Mouse (Mus musculus): Measurements from ENCODE around the gene Rcan1.
"Not testable (repeated sequence)": the region's sequence is repeated elsewhere in the genome, so short reads cannot be mapped to it uniquely, and the experiment has no call there.

Rcan1 gene

DNA sequence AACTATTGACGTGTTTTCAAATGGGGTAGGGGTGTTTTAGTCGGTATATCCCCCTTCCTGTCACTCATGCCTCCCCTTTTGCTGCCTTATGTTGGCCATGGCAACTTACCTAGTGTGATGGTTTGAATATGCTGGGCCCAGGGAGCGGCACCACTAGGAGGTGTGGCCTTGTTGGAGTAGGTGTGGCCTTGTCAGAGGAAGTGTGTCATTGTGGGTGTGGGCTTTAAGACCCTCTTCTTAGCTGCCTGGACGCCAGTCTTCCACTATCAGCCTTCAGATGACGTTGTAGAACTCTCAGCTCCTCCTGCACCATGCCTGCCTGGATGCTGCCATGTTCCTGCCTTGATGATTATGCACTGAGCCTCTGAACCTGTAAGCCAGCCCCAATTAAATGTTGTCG, at the start of gene Rcan1:
Gene Rcan1 (minus strand): TSS at position 162 of the 400 bp plus-strand sequence.
- no peak for DNase-seq (ENCODE audit: low spot score)

DNA sequence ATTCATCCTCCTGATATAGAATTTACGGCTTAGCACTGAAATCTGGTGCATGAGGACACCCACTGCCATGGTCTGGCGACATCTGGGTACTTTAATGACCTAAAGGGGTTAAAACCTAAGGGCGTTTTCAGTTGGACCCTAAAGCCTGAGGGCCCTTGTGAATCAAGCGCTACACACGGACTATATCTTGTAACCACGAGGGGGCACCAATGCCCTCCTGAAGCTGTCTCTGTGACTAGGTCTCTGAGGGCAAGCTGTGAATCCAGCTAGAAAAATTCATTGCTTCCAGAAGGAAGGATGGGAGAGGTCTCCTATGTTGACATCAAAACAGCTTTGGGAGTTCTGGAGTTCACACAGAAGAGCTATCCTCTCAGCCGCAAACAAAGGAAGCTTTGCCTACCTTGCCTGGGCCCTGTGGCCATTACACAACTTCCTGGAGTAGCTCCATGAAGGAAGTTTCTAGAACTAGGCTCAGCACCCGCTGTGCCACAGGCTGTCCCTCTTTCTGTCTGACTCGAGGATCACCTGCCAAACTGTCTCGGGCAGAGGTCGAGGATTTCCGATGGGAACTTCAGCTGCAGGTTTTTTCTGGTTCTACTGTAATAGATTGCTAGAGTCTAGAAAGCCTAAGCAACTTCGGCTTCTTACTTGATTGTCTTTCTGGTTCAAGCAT, 49.3 kb upstream of the Rcan1 start:
- DNase-seq (ENCODE audit: low spot score) = no peak

DNA sequence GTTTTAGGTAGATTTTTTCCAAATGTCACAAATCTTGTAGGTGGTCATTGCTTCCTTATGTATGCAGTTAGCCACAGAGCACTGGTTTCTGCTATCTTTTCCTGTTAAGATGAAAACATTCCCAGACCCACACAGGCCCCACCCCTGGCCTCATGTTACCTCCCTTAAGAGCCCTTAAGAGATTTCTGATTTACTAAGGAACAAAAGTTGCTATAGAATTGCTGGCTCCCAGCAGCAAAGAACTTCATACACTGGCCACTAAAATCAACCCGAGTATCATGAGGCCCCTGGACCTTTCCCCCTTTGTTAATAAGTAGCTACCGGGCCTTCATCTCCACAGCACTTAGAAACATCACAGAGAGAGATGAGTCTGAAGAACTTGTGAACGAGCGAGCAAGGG, 48.1 kb upstream of the Rcan1 start:
- DNase-seq (ENCODE audit: low spot score) = no peak

DNA sequence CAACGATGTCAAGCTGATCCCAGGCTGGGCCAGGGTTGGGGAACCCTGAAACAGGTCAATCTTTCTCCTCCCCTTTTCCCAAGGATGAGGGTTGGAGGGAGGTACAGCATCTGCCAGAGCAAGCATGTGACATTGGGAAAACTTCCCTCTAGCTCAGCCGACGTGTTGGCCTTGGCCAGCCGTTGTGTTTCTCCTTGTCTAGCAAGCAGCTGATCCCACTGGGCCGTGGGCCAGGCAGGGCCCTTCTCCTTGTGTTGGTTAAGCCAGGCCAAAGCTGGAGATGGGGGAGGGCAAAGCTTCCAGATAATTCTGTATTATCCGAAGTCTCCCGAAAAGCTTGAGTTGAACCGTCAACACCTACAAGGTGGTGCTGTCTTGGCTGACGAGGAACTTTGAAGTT, 45.5 kb upstream of the Rcan1 start:
- DNase-seq (ENCODE audit: low spot score) = no peak

DNA sequence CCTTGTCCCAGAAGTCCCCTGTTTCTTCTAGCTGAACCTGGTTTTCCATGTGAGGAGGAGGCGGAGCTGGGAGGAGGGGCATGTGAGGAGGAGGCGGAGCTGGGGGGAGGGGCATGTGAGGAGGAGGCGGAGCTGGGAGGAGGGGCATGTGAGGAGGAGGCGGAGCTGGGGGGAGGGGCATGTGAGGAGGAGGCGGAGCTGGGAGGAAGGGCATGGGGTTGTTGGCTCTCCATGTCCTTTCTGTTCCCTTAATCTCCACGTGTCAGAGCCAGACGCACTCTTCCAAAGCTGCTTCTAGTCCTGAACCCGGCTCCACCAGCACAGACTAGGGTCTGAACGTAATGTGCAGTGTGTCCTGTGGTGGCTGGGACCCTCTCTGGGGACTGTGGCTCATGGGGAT, 44.2 kb upstream of the Rcan1 start:
- not testable (repeated sequence) for DNase-seq (ENCODE audit: low spot score)

DNA sequence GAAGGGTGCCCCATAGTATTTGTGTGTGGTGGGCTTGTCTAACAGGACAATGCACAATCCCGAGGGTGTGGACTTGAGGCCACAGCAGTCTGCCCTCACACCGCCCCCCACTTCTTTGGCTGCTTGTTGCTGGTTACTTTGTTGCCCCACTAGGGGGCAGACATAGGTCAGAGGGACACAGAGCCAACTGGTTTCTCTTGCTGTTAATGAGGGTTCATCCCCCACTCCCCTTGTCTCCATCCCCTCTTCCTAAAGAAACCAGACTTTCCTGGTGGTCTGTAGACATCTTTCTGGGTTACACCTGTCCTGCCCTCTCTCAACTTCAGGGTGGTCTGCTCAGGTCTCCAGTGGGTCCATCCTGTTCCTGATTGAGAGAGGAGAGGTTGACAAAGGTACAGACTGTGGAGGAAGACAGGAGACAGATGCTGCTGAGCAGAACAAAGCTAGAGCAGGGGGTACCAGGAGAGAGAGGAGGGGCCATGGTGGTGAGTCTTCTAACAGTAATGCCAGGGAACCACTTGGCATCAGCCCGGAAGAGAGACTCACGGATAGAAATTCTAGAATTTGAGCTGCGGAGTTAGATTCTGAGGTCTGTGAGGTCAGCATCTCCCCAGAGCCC, 41.2 kb upstream of the Rcan1 start:
- DNase-seq (ENCODE audit: low spot score) = no peak

DNA sequence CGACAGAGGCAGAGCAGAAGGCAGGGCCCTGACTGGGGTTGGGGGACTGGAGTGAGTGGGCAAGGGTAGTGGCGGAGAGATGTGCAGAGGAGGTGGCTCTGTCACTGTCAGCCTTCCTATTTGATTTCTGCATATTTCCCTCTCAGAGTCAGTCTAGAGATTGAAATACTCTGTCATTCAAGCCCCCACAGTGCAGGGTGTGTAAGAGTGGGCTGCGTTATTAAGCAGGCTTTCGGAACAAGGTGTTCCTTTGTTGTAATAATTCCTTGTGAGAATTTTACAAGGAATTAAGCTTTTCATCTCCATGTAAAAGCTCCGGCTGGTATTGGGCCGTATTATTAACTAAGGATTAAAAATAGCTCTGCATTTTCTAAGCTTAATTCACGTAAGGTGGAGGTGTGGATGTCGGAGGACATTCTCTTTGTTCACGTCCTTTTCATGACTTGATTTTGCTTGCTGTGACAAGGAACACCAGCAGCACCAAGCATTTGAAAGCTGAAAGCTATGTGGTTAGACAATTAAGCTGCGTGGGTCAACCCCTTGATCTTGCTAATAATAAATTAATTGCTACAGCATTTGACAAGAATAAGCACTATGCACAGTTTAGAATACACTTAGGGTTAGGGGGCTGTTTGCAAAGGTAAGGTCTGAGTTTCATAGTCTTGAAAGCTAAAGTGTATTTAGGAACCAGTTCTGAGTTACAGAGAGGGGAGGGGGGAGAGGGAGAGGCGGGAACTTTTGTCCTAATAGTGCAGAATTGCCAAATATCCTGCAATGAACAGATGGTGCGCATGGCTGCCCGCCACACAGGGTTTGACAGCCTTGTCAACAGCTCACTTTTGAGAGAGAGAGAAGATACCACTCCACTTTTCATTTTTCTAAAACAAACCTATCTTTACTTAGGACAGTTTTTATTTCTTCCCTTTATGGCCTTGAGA, 40.4 kb upstream of the Rcan1 start:
- no peak for DNase-seq (ENCODE audit: low spot score)

DNA sequence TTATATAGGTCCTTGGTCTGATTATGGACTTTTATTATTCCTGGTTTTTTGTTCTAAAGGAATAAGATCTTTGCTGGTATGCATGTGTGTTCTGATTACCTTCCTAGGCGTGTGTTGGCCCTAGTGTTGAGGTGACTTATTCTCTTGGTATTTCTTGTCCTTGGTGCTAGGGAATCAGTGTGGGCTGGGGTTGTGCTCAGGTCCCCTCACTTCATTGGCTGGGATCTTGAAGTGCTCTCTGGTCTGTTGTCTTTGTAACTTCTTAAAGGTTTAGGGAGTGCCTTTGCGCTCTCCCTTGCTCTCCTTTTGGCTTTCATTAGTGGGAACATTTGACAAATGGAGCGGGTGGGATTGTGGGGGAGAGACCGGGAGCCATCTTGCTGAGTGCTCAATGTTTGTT, 36.9 kb upstream of the Rcan1 start:
- DNase-seq (ENCODE audit: low spot score) = no peak

DNA sequence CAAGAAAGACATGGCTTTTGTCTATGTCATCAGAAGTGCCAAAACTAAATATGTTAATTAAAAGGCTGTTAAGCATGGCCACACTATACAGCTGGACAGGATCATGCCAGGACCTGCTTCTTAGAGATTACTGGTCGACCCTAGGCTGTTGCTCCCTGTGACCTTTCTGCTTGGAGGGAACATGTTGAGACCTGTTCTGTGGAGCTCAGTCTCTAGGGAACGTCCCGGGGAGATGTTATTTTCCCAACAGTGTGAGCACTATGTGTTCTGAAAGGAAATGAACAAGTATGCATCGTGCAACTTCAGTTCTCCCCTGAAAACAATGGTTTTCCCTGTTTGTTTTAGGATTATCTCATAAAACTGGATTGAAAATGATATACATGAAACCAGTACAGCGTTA, 32.4 kb upstream of the Rcan1 start:
- DNase-seq (ENCODE audit: low spot score) = no peak

DNA sequence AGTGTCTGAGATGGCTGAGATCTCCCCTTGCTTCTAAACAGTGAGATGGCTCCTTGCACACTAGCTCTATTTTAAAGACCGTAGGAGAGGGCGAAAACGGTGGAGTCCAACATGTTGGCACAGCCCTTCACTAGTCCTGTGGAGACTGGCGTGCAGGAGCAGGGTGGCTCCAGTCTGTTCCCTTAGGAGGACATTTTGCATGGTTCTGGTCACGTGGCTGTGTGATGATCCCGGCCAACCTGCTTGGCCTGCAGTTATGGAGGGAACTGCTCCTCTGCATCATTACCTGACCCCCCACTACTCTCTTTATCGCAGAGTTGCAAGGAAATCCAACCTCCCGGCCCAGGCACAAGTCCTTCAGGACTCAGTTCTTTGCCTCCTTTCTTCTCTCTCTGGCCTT, 29.9 kb upstream of the Rcan1 start:
- no peak for DNase-seq (ENCODE audit: low spot score)

DNA sequence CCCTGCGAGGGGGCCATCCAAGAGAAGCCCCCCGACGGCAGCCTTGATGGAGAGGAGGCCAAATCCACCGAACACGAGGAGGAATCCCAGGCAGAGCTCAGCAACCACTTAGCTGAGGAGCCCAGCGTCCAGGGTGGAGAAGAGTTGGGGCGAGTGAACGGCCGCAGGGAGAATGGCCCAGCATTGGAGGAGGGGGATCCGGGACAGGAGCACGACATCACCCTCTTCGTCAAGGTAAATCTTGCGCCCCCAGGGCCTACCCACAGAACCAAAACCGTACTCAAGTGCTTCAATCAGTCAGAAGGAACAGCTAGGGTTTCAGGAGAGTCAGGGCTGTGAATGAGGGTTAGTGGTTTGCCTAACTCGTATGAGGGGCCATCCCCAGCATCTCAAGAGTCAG, 28.7 kb upstream of the Rcan1 start:
- DNase-seq (ENCODE audit: low spot score) = no peak

DNA sequence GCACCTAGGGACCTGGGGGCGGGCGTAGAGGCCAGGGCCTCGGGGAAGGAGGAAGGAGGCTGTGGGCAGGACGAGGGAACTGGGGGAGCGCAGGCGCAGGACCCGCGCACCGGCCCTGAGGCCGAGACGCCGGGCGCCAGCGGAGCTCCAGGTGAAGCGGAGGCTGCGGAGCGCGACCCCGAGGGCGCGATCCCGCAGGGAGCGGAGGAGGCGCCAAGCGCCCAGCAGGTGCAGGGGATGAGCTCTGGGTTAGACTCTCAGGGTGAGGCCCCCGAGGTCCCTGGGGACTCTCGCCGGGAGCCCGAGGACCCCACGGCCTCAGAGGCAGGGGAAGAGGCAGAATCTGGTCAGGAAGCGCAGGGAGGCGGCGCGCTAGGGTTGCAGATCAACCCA, 27.9 kb upstream of the Rcan1 start:
- no peak for DNase-seq (ENCODE audit: low spot score)

DNA sequence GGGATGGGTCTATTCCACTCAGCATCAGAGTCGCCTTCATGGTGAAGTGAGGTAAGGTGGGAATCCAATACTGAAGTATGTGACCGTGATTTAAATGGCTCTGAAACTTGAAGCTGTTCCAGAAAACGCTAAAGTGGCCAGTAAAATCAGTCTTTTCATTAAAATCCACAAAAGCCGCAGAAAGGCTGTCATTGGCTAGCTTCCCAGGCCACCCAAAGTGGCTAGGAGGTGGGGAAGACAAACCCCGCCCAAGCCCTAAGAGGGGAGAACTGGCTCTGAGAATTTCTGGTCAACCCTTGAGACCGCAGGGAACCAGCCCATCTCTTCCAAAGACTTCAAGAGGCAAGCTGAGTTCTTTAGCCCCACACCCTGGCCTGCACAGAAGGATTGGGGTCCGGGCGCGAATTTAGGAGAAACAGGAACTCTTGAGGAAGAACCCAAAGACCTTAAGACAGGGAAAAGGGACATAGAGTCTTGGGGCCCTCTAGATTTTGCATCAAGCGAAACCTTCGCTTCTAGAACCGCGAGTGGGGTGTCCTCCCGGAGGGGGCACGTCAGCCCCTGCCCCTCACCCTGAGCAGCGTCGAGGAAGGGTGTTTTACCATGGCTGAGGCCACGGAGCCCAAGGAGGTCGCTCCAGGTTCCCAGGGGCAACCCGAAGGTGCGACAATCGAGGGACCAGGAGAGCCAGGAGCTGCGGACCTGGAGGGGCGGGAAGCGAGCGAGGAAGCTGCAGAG, 27.4 kb upstream of the Rcan1 start:
- DNase-seq (ENCODE audit: low spot score) = no peak

DNA sequence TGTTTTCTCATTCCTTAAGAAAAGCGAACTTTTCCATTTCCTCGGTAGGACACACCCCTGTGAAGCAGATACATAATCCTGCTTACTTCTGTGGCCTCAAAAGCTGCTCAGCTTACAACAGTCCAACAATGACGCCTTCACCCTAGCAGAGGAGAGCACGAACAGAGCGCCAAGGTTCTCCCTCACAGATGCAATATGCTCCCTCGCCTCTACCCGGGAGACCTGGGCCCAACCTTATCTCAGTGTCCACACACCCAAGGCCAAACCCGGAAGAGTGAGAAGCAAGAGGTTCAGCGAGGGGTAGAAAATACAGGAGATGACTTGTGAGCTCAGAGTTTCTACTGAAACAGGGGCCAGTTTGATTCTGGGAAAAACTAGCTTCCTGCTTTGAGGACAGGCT, 18.7 kb upstream of the Rcan1 start:
- no peak for DNase-seq (ENCODE audit: low spot score)

DNA sequence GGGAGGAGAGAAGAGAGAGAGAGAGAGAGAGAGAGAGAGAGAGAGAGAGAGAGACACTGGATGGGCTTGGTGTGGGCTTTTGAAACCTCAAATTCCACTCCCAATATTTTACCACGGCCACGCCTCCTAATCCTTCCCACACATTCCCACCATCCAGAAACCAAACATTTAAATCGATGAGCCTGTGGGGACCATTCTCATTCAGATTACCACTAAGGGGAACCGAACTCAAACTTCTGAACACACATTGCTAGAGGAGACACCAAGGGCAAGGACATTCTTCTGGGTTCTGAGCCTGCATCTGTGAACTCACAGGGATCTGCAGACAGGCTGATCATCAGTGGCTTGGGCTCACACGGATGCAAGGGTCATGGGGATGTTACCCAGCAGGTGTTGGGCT, 17.8 kb upstream of the Rcan1 start:
- no peak for DNase-seq (ENCODE audit: low spot score)

DNA sequence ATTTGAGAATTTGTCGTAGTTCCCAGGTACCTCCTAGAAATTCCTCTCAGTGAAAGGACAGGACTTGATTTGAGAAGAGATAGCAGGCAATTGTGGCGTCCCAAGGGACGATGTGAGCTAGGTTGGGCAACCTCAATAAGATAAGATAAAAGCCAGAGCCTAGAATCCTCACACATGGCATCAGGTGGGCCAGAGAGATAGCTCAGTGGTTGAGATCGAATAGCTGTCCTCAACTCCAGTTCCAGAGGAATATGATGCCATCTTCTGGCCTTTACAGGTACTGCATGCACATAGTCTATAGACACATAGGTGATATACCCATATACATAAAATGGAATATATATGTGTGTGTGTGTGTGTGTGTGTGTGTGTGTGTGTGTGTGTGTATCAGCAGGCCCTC, 16.8 kb upstream of the Rcan1 start:
- no peak for DNase-seq (ENCODE audit: low spot score)

DNA sequence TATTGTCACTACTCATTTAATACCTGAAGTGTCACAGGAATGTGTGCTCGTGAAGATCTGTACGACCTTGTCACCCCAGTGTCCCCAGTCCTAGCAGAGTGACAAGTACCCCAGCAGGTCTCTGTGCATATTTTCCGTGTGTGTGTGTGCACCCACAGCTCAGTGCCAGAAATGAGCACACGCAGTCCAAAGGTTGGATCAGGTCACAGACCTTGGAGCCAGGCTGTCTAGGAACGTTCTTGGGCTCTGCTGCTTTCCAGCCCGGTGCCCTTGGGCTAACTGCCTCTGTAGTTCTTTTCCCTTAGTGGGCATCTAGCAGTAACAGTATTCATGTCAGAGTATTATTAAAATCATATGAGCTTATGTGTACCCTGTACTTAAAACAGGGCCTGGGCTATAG, 16.4 kb upstream of the Rcan1 start:
- DNase-seq (ENCODE audit: low spot score) = no peak

DNA sequence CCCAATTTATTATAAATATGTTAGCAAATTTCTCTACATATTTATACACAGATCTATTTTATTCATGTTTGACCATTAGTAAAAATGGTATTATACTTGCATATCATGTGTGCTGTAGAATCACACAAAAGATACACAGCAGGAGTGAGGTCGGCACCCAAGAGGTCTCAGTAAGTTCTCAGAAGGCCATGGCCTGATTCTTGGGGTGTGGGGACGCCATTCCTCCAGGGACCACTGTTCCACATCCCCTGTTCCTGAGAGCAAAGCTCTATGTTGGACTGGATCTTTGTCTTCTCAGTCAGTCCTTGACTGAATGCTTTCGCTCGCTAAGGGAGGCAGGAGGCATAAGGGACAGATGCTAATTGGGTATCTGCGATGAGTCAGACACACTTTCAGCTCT, 14.8 kb upstream of the Rcan1 start, which contains the start of gene Clic6:
Gene Clic6 (plus strand): TSS at position 301 of the 400 bp plus-strand sequence.
- no peak for DNase-seq (ENCODE audit: low spot score)

DNA sequence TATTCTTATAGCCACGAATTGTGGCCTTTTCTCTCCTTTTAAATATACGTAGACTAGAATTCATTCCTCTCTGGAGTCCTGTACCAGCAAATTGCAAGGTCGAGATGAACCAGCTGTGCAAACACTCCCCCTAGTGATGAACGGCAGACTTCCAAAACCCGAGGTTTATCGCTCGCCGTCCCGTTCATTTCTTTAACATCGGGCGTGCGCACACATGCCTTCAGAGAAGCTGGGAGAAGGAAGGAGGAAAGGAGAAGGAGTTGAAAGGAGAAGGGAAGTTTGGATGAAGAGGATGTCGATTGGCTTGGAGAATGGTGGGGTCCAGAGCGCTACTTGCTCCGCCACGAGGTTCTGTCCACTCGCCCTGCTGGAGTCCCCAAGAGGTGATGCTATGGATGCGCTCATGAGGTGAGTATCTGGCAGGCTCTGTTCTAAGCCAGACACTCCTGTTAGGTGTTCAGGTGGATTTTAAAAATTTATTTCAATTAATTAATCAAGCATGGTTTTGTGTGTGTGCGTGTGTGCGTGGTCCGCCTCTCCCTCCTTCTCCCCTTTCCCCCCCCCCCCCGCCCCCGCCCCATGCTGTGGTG, 8.0 kb upstream of the Rcan1 start:
- no peak for DNase-seq (ENCODE audit: low spot score)

DNA sequence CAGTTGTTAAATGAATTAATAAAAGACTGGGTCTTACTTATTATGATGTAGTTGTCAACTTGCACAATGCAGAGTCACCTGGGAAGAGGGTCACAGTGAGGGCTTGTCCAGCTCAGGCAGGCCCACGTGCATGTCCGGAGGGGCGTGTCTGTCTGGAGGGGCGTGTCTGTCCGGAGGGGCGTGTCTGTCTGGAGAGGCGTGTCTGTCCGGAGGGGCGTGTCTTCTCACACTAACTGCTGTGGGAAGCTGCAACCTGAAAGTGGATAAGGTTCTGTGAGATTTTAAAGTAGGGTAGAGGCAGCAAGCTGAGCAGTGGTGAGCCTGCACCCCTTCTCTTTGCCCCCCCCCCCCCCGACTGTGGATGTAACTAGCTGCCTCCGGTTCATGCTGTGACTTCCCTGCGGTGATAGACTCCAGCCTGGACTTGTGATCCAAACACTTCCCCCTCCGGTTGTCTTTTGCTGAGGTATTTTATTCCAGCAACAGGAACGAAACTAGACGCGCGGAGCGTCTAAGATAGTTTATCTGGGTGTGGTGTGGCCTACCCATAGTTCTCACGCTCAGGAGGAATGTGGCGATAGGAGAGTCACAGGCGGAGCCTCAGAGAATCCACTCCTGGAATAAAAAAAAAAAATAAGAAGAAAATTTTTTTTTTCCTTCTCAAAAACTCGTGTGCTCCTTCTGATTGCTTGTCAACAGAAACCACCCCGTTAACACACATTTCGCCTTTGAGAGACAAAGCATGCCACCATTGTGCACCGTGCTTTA, 4.6 kb upstream of the Rcan1 start:
- peak; percentile 46 for DNase-seq (ENCODE audit: low spot score)

DNA sequence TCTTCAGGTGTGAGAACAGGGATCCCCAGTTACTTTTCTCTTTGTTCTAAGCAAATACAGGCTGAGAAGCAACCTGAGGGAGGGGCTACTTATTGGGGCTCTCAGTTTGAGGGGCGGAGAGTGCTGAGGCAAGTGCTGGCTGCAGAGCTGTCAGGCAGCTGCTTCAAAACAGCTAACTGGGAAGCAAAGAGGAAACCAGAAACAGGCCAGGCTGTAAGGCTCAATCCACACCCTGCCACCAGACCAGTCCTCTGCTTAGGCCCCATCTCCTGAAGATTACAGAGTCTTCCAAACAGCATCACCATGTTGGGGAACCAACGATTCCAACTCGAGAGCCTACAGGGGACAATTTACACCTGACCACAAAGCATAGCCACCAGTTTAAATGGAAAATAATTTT, 2.2 kb upstream of the Rcan1 start:
- no peak for DNase-seq (ENCODE audit: low spot score)
